Mouse (Mus musculus) E14TG2a.4 (cell line): ENCODE data around the gene Msmo1.

Experiments used
- CTCF ChIP-seq: conservative IDR thresholded peaks from 2 replicates; pipeline ENCODE4 v1.5.1; 2014; ENCODE audit warnings: low read length
- NANOG ChIP-seq: IDR thresholded peaks from 2 replicates; pipeline ENCODE4 v1.6.1; 2014; ENCODE audit warnings: borderline replicate concordance, low read length, mixed read lengths

DNA sequence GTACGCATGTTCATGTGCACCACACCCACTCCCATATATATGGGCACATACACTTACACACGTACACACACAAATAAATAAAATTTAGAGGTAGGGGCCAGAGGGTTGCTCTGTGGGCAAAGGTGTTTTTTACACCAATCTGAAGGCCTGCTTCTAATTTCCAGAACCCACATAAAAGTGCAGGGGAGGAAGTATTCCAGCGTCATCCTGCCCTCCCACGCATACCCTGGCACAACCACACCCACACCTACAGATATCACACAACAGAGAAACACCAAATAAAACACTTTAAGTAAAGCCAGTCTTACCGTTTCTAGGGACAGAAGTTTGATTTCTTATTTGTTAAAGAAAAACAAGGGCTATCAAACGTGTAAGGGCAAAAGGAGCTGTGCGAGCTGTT, 37.2 kb upstream of the Msmo1 start:
- TF ChIP-seq CTCF (no peak), NANOG (no peak)
